Comparison of ENCODE assay signal across 11 mouse cellular contexts in genomic region chr11:79373031-79373430, GRCm38 (mm10). TPM values are rescaled to one million over a fixed set of nuclear protein-coding genes. Genes with fewer than 3 reads are reported as not detected.
DNase-seq lines count a peak whose midpoint lies in the region; ATAC-seq and TF ChIP-seq lines count a peak whose summit lies in the region.
"Had no signal": no experiment of that assay in that cellular context is flagged by ENCODE, and none has a peak within 500 bp of the region (broad histone marks: within the 10 kb centered on the region; RNA-seq: fewer than 3 reads in every experiment).

No protein-coding gene starts in this region.

- no peak overlapping the region for H3K27ac ChIP-seq in left cerebral cortex, adult 2 months
- H3K27ac ChIP-seq in small intestine, adult 2 months (ENCODE audit: insufficient read depth, low read depth, low read length) = no peak overlapping the region
- no peak overlapping the region for H3K27ac ChIP-seq in intestine, embryonic 16.5 days (ENCODE audit: low read length)
- H3K27ac ChIP-seq: macrophage had no signal

- no peak overlapping the region for H3K4me2 ChIP-seq in intestine, embryonic 16.5 days (ENCODE audit: low read depth, low read length)

- no peaks in the 10 kb centered on the region for H3K4me1 ChIP-seq in small intestine, adult 2 months (ENCODE audit: control insufficient read depth, insufficient read depth, insufficient read length, low read length)
- H3K4me1 ChIP-seq in intestine, embryonic 16.5 days (ENCODE audit: control insufficient read depth, insufficient read depth, low read length) = no peaks in the 10 kb centered on the region; the same call in 1 of the 2 replicates

- intact Hi-C loops in left cerebral cortex, adult 2 months (cut with DNase I) = no loop called here

- TF ChIP-seq POLR2A in small intestine, adult 2 months (IDR thresholded peaks at IDR 0.05; ENCODE audit: low read depth, low read length) = no peak

- 90% methylated on average over 4 of the region's 4 CpGs for WGBS in small intestine, adult 2 months
- 93% methylated on average over 4 of the region's 4 CpGs for WGBS in intestine, embryonic 16.5 days

- no peaks in the 10 kb centered on the region for H3K27me3 ChIP-seq in small intestine, adult 2 months (ENCODE audit: control insufficient read depth, insufficient read depth, low read length)
- H3K27me3 ChIP-seq in intestine, embryonic 16.5 days (replicated peaks; ENCODE audit: control insufficient read depth, insufficient read depth, low read length) = no peaks in the 10 kb centered on the region

- H3K4me3 ChIP-seq in left cerebral cortex, adult 2 months = no peak overlapping the region
- no peak overlapping the region for H3K4me3 ChIP-seq in small intestine, adult 2 months (ENCODE audit: low read depth, low read length)
- no peak overlapping the region for H3K4me3 ChIP-seq in intestine, embryonic 16.5 days (ENCODE audit: low read length)

- H3K9ac ChIP-seq in intestine, embryonic 16.5 days (ENCODE audit: low read depth, low read length) = no peak overlapping the region

- no peak for ATAC-seq in CD4-positive, CD25-positive, alpha-beta regulatory T cell, adult 4 months
- no peak for ATAC-seq in intestine, embryonic 16.5 days
- ATAC-seq: forebrain, embryonic 14.5 days had no signal

- H3K9me3 ChIP-seq in intestine, embryonic 16.5 days (ENCODE audit: control insufficient read depth, low read length) = no peaks in the 10 kb centered on the region

- DNase-seq in CD4-positive, CD25-positive, alpha-beta regulatory T cell, adult 2 months (ENCODE audit: low read depth, low spot score) = peak; percentile 8
- no peak for DNase-seq in left cerebral cortex, adult 2 months (ENCODE audit: extremely low spot score in 1 of 2, low spot score in 2 of 2)
- no peak for DNase-seq in left cerebral cortex, adult 11 months (ENCODE audit: low spot score)
- DNase-seq in ES-CJ7 (ENCODE audit: low read depth, low spot score) = peak; percentile 28
- no peak for DNase-seq in embryo, embryonic 9.5 days (ENCODE audit: extremely low spot score)
- DNase-seq: cerebellum, adult 11 months had no signal

- 0 out of 2 replicates have a peak, but pooled peaks cover 1% of the 10 kb centered on the region for H3K36me3 ChIP-seq in small intestine, adult 2 months (ENCODE audit: control insufficient read depth, insufficient read depth, low read length)
- H3K36me3 ChIP-seq in intestine, embryonic 16.5 days (ENCODE audit: control insufficient read depth, insufficient read depth, low read length) = no peaks in the 10 kb centered on the region

- TF ChIP-seq CTCF in left cerebral cortex, adult 2 months (IDR thresholded peaks at IDR 0.05) = peak; percentile 34
- peak; percentile 22; the same call in 1 of the 2 replicates for TF ChIP-seq CTCF in small intestine, adult 2 months (IDR thresholded peaks at IDR 0.05; ENCODE audit: extremely low read depth, insufficient read length, insufficient replicate concordance, low read depth, low read length)

RNA-seq across cellular contexts. Expression of gene Nf1, which starts 33.5 kb away (rescaled TPM):
- polyA plus RNA-seq in CD4-positive, CD25-positive, alpha-beta regulatory T cell, adult 4 months (2017; shearing (Covaris generic)) = 1 to 10 TPM; 1.6 to 2.5 TPM
- total RNA-seq in left cerebral cortex, adult 2 months (2021) = 100 to 1,000 TPM; 129 to 131 TPM
- polyA plus RNA-seq in small intestine, adult 2 months (2012; rRNA removed) = 3.5 and 7.0 TPM in 2 replicates
- 3.0 and 3.7 TPM in 2 replicates for polyA plus RNA-seq in intestine, embryonic 16.5 days (2015; fragmentation: Nextera tagmentation; extraction: Ambion mirVana)

Comparison
In these comparisons a context has a peak if more than half of its experiments do, and no peak if none do; other contexts are left out.
1. DNase-seq: peak in CD4-positive, CD25-positive, alpha-beta regulatory T cell, adult 2 months (single experiment) and ES-CJ7 (single experiment); none in left cerebral cortex, adult 2 months (0 of 2), left cerebral cortex, adult 11 months (single experiment) and embryo, embryonic 9.5 days (single experiment).